In genomic region chr19:23056851-23057707, GRCm38 (mm10) we compare ENCODE assay signal across 8 mouse cellular contexts.
DNase-seq lines count a peak whose midpoint lies in the region.

No protein-coding gene starts in this region.

- intact Hi-C loops in gastrocnemius, postnatal 36 days (cut with DNase I), result loop anchor here (1.0 kb wide), 1 partner anchor 77 kb away; no protein-coding TSS in a partner anchor

- DNase-seq in adrenal gland, adult 8-10 months, result peak; percentile 80
- peak; percentile 84 for DNase-seq in embryo, embryonic 11 days
- DNase-seq in gastrocnemius, postnatal 36 days, result peak; percentile 71 to 88
- peak; percentile 12 for DNase-seq in induced T-regulatory cell, adult 2 months (ENCODE audit: low read depth)
- DNase-seq in left cerebral cortex, adult 18-20 months (ENCODE audit: low spot score in 2 of 2), result peak; percentile 72 to 78
- peak; percentile 89 for DNase-seq in lung, postnatal 14 days
- DNase-seq in retina, embryonic 14.5 days (ENCODE audit: low spot score), result peak; percentile 72
- DNase-seq in urinary bladder, postnatal 10 days (ENCODE audit: low spot score), result peak; percentile 37

Comparison
In these comparisons a context has a peak if more than half of its experiments do, and no peak if none do; other contexts are left out.
1. Peak in every context shown above with its lines: DNase-seq.
2. DNase-seq: peak in every context shown above with its lines; median percentile 89 in lung, postnatal 14 days; 84 in embryo, embryonic 11 days; 80 in adrenal gland, adult 8-10 months; 80 in gastrocnemius, postnatal 36 days; 75 in left cerebral cortex, adult 18-20 months; 72 in retina, embryonic 14.5 days; 37 in urinary bladder, postnatal 10 days; 12 in induced T-regulatory cell, adult 2 months.